Mouse (Mus musculus): ENCODE data around the gene Esrp2. TPM values are rescaled to one million over a fixed set of nuclear protein-coding genes. Genes with fewer than 3 reads are reported as not detected.

Esrp2 gene
- total and polyA plus RNA-seq, 3 experiments: not detected

DNA sequence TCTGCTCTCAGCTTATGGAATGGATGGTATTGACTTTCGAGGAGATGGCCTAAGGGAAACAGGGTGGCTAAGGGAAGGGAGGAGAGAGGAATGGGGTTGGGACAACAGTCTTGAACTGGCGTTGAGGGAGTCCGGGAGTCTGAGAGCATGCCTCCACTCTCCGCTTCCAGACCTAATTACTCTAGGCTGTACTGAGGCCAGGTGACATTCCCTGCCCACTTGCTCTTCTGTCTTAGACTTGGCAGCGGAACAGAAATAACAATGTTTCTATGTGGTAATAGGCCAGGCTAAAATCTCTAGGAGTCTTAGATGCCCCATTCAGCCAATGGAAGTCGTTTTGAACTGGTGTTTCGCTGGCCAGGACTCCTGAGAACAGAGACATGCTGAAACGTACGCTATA, 14.3 kb upstream of the Esrp2 start:
- H3K4me3 ChIP-seq (ENCODE audit: low read depth, low read length): peak overlapping the region; percentile 73; the same call in 1 of the 2 replicates
- H3K4me1 ChIP-seq (ENCODE audit: insufficient read depth, low read depth, low read length): peaks cover 46% of the 10 kb centered on the region
- no peaks in the 10 kb centered on the region for H3K36me3 ChIP-seq (replicated peaks)
- no peak for ATAC-seq (ENCODE audit: extremely low read depth, insufficient number of reproducible peaks, low FRiP score, poor library complexity, severe bottlenecking)
- TF ChIP-seq CTCF (IDR thresholded peaks at IDR 0.05; ENCODE audit: low read depth, low read length) (no peak), GATA1 (IDR thresholded peaks at IDR 0.05; ENCODE audit: borderline replicate concordance, low read length) (no peak), TAL1 (conservative IDR thresholded peaks at IDR 0.05; ENCODE audit: low read depth, low read length) (no peak), POLR2AphosphoS5 (IDR thresholded peaks at IDR 0.05; ENCODE audit: insufficient replicate concordance, low read depth, low read length) (no peak), GATA2 (IDR thresholded peaks at IDR 0.05; ENCODE audit: borderline replicate concordance, low read depth, low read length) (no peak)
- H3K27me3 ChIP-seq (ENCODE audit: insufficient read depth, low read length): peaks cover 84% of the 10 kb centered on the region
- DNase-seq (ENCODE audit: low spot score): no peak
- no peaks in the 10 kb centered on the region for H3K9me3 ChIP-seq (replicated peaks)

GRCm38 (mm10) chr8:106150653-106151000, 13.9 kb upstream of the Esrp2 start:
- H3K36me3 ChIP-seq (replicated peaks): no peaks in the 10 kb centered on the region
- H3K4me3 ChIP-seq (ENCODE audit: low read depth, low read length): peak overlapping the region; percentile 73
- ATAC-seq (ENCODE audit: extremely low read depth, insufficient number of reproducible peaks, low FRiP score, poor library complexity, severe bottlenecking) (no peak), DNase-seq (ENCODE audit: low spot score) (no peak)
- H3K27me3 ChIP-seq (ENCODE audit: insufficient read depth, low read length): peaks cover 86% of the 10 kb centered on the region
- no peaks in the 10 kb centered on the region for H3K9me3 ChIP-seq (replicated peaks)
- peaks cover 50% of the 10 kb centered on the region for H3K4me1 ChIP-seq (ENCODE audit: insufficient read depth, low read depth, low read length)
- TF ChIP-seq POLR2AphosphoS5 (IDR thresholded peaks at IDR 0.05; ENCODE audit: insufficient replicate concordance, low read depth, low read length): no peak
- no peak for TF ChIP-seq CTCF (IDR thresholded peaks at IDR 0.05; ENCODE audit: low read depth, low read length)
- no peak for TF ChIP-seq GATA1 (IDR thresholded peaks at IDR 0.05; ENCODE audit: borderline replicate concordance, low read length)
- TF ChIP-seq TAL1 (conservative IDR thresholded peaks at IDR 0.05; ENCODE audit: low read depth, low read length): no peak
- no peak for TF ChIP-seq GATA2 (IDR thresholded peaks at IDR 0.05; ENCODE audit: borderline replicate concordance, low read depth, low read length)

- Histone ChIP-seq H3K27me3 (ENCODE audit: insufficient read depth, low read length) (peaks cover 87% of the 10 kb centered on the region), H3K4me1 (ENCODE audit: insufficient read depth, low read depth, low read length) (peaks cover 54% of the 10 kb centered on the region), H3K9me3 (replicated peaks) (no peaks in the 10 kb centered on the region), H3K36me3 (replicated peaks) (no peaks in the 10 kb centered on the region), H3K4me3 (ENCODE audit: low read depth, low read length) (peak within 1 kb of the TSS; percentile 73)
- TF ChIP-seq GATA1 (IDR thresholded peaks at IDR 0.05; ENCODE audit: borderline replicate concordance, low read length) (no peak), GATA2 (IDR thresholded peaks at IDR 0.05; ENCODE audit: borderline replicate concordance, low read depth, low read length) (no peak), CTCF (IDR thresholded peaks at IDR 0.05; ENCODE audit: low read depth, low read length) (no peak), POLR2AphosphoS5 (IDR thresholded peaks at IDR 0.05; ENCODE audit: insufficient replicate concordance, low read depth, low read length) (no peak), TAL1 (conservative IDR thresholded peaks at IDR 0.05; ENCODE audit: low read depth, low read length) (no peak)
- DNase-seq (ENCODE audit: low spot score) (peak; percentile 69), ATAC-seq (ENCODE audit: extremely low read depth, insufficient number of reproducible peaks, low FRiP score, poor library complexity, severe bottlenecking) (peak; percentile 82)
Observed at GRCm38 (mm10) chr8:106149801-106150652, 13.3 kb upstream of the Esrp2 start, which contains the start of gene Pla2g15. Pla2g15 (plus strand) TSS chr8:106150399.

DNA sequence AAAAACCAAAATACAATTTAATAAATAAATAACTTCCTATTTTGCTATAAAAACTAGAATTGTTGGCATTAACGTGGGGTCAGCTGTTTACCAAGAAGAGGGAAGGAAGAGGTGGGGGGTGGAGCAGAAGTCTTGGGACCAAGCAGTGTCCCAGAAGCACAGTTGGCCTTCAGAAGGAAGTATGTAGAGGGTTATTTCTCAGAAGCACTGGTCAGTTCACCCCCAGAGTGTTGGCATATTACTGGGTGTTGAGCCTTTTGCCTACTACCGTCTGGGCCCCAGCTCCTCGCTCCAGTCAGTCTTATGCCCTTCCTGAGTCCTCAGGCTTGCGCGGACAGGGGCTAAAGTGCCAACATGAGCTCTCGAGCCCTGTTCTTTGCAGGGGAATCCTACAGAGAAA, 12.3 kb upstream of the Esrp2 start:
- H3K27me3 ChIP-seq (ENCODE audit: insufficient read depth, low read length): peaks cover 87% of the 10 kb centered on the region
- DNase-seq (ENCODE audit: low spot score) (no peak), ATAC-seq (ENCODE audit: extremely low read depth, insufficient number of reproducible peaks, low FRiP score, poor library complexity, severe bottlenecking) (no peak)
- no peak overlapping the region for H3K4me3 ChIP-seq (ENCODE audit: low read depth, low read length)
- H3K36me3 ChIP-seq (replicated peaks): no peaks in the 10 kb centered on the region
- H3K4me1 ChIP-seq (ENCODE audit: insufficient read depth, low read depth, low read length): peaks cover 51% of the 10 kb centered on the region
- no peak for TF ChIP-seq GATA1 (IDR thresholded peaks at IDR 0.05; ENCODE audit: borderline replicate concordance, low read length)
- no peak for TF ChIP-seq GATA2 (IDR thresholded peaks at IDR 0.05; ENCODE audit: borderline replicate concordance, low read depth, low read length)
- TF ChIP-seq POLR2AphosphoS5 (IDR thresholded peaks at IDR 0.05; ENCODE audit: insufficient replicate concordance, low read depth, low read length): no peak
- TF ChIP-seq TAL1 (conservative IDR thresholded peaks at IDR 0.05; ENCODE audit: low read depth, low read length): no peak
- TF ChIP-seq CTCF (IDR thresholded peaks at IDR 0.05; ENCODE audit: low read depth, low read length): no peak
- H3K9me3 ChIP-seq (replicated peaks): no peaks in the 10 kb centered on the region

DNA sequence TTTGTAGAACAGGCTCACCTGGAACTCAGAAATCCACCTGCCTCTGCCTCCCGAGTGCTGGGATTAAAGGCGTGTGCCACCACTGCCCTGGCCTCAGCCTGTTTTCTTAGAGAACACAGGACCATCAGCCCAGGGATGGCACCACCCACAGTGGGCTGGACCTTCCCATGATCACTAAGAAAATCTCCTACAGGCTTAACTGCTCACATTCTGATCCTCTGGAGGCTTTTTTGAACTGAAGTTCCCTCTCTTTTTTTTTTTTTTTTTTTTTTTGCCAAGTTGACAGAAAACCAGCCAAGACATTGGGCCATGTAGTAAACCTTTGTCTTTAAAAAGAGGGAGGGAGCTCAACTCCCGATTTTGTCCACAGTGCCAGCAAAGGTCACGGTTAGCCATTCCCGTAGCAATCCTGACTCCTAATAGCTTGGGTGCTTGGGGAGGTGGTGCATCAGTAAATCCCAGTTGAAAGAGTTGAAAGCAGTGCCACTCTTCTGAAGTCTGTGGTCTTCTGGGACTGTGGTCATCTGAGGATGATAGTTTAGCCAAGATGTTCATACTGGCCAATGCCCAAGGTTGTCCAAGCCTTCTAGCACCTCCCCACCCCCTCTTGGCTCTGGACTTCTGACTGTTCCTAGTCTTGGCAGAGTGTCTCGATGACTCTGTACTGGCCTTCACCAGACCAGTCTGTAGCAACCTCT, 11.2 kb upstream of the Esrp2 start:
- no peak for DNase-seq (ENCODE audit: low spot score)
- TF ChIP-seq POLR2AphosphoS5 (IDR thresholded peaks at IDR 0.05; ENCODE audit: insufficient replicate concordance, low read depth, low read length) (no peak), GATA1 (IDR thresholded peaks at IDR 0.05; ENCODE audit: borderline replicate concordance, low read length) (no peak)
- Histone ChIP-seq H3K9me3 (replicated peaks) (no peaks in the 10 kb centered on the region), H3K4me3 (ENCODE audit: low read depth, low read length) (no peak overlapping the region), H3K4me1 (ENCODE audit: insufficient read depth, low read depth, low read length) (peaks cover 45% of the 10 kb centered on the region), H3K36me3 (replicated peaks) (no peaks in the 10 kb centered on the region), H3K27me3 (ENCODE audit: insufficient read depth, low read length) (peaks cover 83% of the 10 kb centered on the region)
- no peak for ATAC-seq (ENCODE audit: extremely low read depth, insufficient number of reproducible peaks, low FRiP score, poor library complexity, severe bottlenecking)

GRCm38 (mm10) chr8:106146014-106146413, 9.2 kb upstream of the Esrp2 start:
- ATAC-seq (ENCODE audit: extremely low read depth, insufficient number of reproducible peaks, low FRiP score, poor library complexity, severe bottlenecking): no peak
- DNase-seq (ENCODE audit: low spot score): no peak
- H3K36me3 ChIP-seq (replicated peaks): no peaks in the 10 kb centered on the region
- TF ChIP-seq POLR2AphosphoS5 (IDR thresholded peaks at IDR 0.05; ENCODE audit: insufficient replicate concordance, low read depth, low read length): no peak
- no peak for TF ChIP-seq TAL1 (conservative IDR thresholded peaks at IDR 0.05; ENCODE audit: low read depth, low read length)
- TF ChIP-seq GATA2 (IDR thresholded peaks at IDR 0.05; ENCODE audit: borderline replicate concordance, low read depth, low read length): no peak
- no peak for TF ChIP-seq CTCF (IDR thresholded peaks at IDR 0.05; ENCODE audit: low read depth, low read length)
- no peak for TF ChIP-seq GATA1 (IDR thresholded peaks at IDR 0.05; ENCODE audit: borderline replicate concordance, low read length)
- H3K27me3 ChIP-seq (ENCODE audit: insufficient read depth, low read length): peaks cover 65% of the 10 kb centered on the region
- H3K9me3 ChIP-seq (replicated peaks): no peaks in the 10 kb centered on the region
- peaks cover 44% of the 10 kb centered on the region for H3K4me1 ChIP-seq (ENCODE audit: insufficient read depth, low read depth, low read length)
- H3K4me3 ChIP-seq (ENCODE audit: low read depth, low read length): no peak overlapping the region

Measured in G1E (cell line).